Mouse (Mus musculus) CD4-positive, CD25-positive, alpha-beta regulatory T cell, adult 2 months (primary cell): Measurements from ENCODE around the gene Stk38.

Experiments
- DNase-seq: peaks from one replicate; pipeline ENCODE4 v3.0.0-alpha.2; 2012; ENCODE audit warnings: low read depth, low spot score

Gene Stk38

GRCm38 (mm10) chr17:28954416-28954815 is 53.4 kb downstream of the Stk38 start:
- no peak for DNase-seq

GRCm38 (mm10) chr17:28953251-28953650 is 54.5 kb downstream of the Stk38 start:
- DNase-seq, result peak; percentile 27

GRCm38 (mm10) chr17:28951831-28952799 is 55.7 kb downstream of the Stk38 start, which contains the start of gene Kctd20:
TSS of gene Kctd20 (plus strand) at chr17:28951950.
- DNase-seq, result peak; percentile 92

- DNase-seq, result no peak
These were observed 57.0 kb downstream of the Stk38 start for GRCm38 (mm10) chr17:28950751-28951150.

- no peak for DNase-seq
These were observed 59.1 kb downstream of the Stk38 start for GRCm38 (mm10) chr17:28948661-28949060.

GRCm38 (mm10) chr17:28947011-28947939 is 60.5 kb downstream of the Stk38 start:
- no peak for DNase-seq

GRCm38 (mm10) chr17:28944481-28944880 is 63.3 kb downstream of the Stk38 start:
- no peak for DNase-seq

- DNase-seq, result no peak
These were observed 64.1 kb downstream of the Stk38 start, which contains the start of gene Pxt1 for GRCm38 (mm10) chr17:28943740-28944139. TSS of gene Pxt1 (minus strand) at chr17:28943840.

- DNase-seq, result peak; percentile 35
These were observed 65.7 kb downstream of the Stk38 start for GRCm38 (mm10) chr17:28942101-28942500.

- DNase-seq, result no peak
These were observed 66.8 kb downstream of the Stk38 start for GRCm38 (mm10) chr17:28940776-28941555.

GRCm38 (mm10) chr17:28936622-28937345 is 71.0 kb downstream of the Stk38 start:
- peak; percentile 79 for DNase-seq

GRCm38 (mm10) chr17:28936133-28936532 is 71.7 kb downstream of the Stk38 start:
- no peak for DNase-seq

GRCm38 (mm10) chr17:28934120-28934916 is 73.5 kb downstream of the Stk38 start:
- DNase-seq, result no peak

GRCm38 (mm10) chr17:28932274-28932673 is 75.5 kb downstream of the Stk38 start:
- no peak for DNase-seq

- no peak for DNase-seq
These were observed 76.2 kb downstream of the Stk38 start for GRCm38 (mm10) chr17:28931436-28932211.

GRCm38 (mm10) chr17:28930392-28931074 is 77.3 kb downstream of the Stk38 start:
- DNase-seq, result no peak

- no peak for DNase-seq
These were observed 78.4 kb downstream of the Stk38 start for GRCm38 (mm10) chr17:28929369-28929768.

- DNase-seq, result no peak
These were observed 79.8 kb downstream of the Stk38 start for GRCm38 (mm10) chr17:28928004-28928403.
